Mouse (Mus musculus): Measurements from ENCODE around the gene Ntn3.

DNA sequence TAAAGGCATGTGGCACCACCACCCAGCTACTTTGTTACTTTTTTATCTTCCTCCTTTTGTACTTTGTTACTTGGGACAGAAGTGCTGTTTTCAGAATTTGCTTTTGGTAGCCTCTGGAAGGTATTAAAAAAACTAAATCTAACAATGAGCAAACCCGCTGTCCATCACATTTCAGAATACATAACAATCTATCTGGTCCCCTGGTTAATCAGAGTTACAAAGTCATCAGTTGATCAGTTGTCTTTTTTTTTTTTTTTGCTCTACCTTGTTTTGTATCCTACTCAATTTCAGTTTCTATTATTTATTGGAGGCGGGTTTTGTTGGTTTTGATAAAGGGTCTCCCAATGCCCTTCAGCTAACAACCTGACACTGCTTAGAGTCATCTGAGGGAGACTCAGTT, 43.0 kb upstream of the Ntn3 start:
- TF ChIP-seq EP300 (optimal IDR thresholded peaks at IDR 0.05): no peak
- TF ChIP-seq CTCF (IDR thresholded peaks at IDR 0.05; ENCODE audit: low read depth): no peak
